Mouse (Mus musculus) urinary bladder, postnatal 36 days (tissue): Measurements from ENCODE around the gene Uhrf1bp1.

Source experiments
- DNase-seq, 2 experiments: peaks; one replicate each; pipeline ENCODE4 v3.0.0; 2022; ENCODE audit warnings: low spot score in 2 of 2, mixed read lengths in 1 of 2

The Uhrf1bp1 gene

DNA sequence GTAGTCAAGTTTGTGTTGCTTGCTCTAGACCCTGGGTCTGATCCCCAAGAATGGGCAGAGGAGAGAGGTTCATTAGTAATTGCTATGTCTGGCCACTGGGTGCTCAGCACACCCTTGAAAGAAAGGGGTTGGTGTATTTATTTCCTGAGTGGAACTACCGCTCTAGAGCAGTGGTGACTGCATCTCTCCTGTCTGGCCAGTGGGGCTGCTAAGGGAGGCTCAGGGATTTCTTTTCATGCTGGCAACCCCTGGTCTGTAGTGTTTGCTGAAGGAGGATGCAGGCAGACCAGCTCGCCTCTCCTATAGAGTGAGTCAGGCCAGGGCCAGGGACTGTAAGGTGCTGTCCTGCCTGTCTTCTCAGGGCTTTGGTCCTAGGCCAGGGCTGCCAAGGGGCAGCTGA is 90.9 kb downstream of the Uhrf1bp1 start:
- no peak for DNase-seq
